Mouse (Mus musculus) G1E (cell line): ENCODE results near the gene Rimbp3.

Experiments used
- CTCF ChIP-seq: IDR thresholded peaks from 2 replicates; pipeline ENCODE4 v1.5.1; 2012; ENCODE audit warnings: low read depth, low read length, inconsistent platforms, mixed read lengths
- GATA1 ChIP-seq: IDR thresholded peaks from 2 replicates; pipeline ENCODE4 v1.6.1; 2012; ENCODE audit warnings: borderline replicate concordance, low read length, inconsistent platforms, mixed read lengths

DNA sequence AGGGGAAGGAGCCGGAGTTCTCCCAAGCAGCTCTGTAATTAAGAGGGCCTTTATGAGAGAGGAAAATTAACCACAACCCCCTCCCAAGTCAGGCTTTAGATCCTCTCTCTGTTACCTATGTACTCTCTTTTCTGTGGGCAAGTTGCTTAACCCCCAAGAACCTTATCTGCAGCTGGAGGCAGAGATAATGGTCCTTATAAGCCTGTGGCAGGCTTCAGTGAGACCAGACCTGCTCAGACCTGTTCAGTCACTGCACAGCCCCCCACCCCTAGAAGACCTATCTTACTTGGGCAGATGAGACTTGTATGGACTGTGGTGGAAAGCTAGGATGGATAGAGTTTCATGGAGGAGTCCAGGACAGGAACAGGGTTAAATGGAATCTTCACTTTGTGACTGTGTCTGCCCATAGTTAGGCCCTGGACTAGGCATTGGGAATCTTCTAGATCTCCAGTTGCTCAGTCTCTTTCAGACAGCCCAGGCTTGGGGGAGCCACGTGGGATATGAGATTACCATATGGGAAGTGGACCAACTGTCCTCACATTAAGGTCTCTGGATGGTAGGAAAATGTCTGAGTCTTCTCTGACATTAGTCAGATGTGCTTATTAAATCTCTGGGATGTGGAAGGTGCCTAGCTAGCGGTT is 43.8 kb downstream of the Rimbp3 start:
- TF ChIP-seq CTCF (no peak), GATA1 (no peak)
